Mouse (Mus musculus) c-Kit-positive CD71-positive TER-119-positive erythroid progenitor cells, embryonic 14.5 days (primary cell): Measurements from ENCODE around the gene Nampt.
"Not testable (repeated sequence)": the region's sequence is repeated elsewhere in the genome, so short reads cannot be mapped to it uniquely, and the experiment has no call there.

Experiments used
- DNase-seq: peaks from one replicate; pipeline ENCODE4 v3.0.0-alpha.2; 2013; ENCODE audit warnings: low spot score

Gene Nampt

GRCm38 (mm10) chr12:32841442-32841900 is 22.1 kb downstream of the Nampt start:
- no peak for DNase-seq

DNA sequence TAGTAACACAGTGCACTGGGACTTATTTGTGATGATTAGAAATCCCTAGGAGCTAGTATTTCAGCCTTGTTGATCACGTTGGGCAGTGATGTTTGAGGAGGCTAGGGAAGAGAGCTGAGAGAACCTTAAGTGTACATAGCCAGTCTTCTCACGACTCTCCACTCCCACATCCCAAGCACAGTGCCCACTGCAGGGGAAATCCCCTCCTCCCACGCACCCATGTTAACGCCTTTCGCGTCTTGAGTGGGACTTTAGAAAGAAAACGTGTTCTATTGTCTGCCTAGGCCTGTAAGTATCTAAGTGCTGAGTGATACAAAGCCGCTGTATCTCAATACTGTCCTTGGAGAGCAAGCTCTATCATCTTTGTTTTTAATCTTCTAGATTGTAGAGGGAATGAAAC is 27.0 kb downstream of the Nampt start:
- no peak for DNase-seq

DNA sequence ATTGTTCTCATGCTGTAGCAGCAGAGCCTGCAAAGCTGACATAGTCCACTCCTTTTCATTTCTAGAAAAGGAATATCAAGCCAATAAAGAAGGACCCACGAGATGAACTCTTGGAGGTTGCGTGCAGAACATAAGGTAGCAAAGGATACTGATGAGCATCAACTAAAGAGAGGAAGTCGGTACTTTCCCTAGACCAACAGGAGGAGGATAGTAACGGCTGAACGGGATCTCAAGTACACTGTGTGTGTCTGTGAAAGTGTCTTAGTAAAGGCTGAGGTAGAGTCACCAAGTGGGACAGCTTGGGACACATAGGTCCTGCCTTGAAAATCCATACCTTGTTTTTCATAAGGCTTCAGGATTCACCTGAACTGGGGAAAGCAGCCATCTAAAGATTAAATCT is 34.4 kb downstream of the Nampt start:
- DNase-seq: no peak

DNA sequence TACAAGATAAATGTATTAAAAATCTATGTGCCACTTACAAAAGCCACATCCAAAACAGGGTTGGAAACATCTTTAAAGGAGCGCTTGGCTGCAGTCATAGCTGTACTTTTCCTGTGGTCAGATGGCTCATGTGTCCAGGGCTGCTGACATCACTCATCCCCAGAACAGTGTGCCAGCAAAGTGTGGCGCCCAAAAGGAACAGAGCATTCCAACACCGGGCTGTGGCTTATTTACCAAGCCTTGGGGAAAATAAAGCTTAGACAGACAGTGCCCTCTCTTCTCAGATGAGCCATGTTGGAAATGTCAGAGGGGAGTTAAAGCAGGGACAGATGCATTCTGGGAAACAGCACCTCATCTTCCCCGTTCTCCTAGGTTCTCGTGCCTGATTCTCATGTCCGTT is 35.5 kb downstream of the Nampt start:
- no peak for DNase-seq

DNA sequence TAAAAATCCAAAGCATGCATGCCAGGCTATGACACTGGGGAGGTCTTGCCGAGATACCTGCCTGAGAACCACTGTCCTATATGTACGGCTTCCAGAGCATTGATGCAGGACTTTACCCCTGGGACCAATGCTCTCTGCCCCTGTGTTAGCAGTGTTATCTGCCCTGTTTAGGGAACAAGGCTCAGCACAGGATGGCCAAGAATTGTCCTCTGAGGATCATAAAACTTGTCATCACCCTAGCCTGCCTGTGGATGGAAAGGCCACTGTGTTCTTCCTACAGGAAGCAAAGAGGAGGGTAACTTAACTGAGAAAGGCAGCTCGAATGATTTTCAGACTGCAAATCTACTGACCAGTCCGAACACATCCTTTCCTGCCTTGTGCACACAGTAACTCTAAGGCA is 36.1 kb downstream of the Nampt start:
- no peak for DNase-seq

DNA sequence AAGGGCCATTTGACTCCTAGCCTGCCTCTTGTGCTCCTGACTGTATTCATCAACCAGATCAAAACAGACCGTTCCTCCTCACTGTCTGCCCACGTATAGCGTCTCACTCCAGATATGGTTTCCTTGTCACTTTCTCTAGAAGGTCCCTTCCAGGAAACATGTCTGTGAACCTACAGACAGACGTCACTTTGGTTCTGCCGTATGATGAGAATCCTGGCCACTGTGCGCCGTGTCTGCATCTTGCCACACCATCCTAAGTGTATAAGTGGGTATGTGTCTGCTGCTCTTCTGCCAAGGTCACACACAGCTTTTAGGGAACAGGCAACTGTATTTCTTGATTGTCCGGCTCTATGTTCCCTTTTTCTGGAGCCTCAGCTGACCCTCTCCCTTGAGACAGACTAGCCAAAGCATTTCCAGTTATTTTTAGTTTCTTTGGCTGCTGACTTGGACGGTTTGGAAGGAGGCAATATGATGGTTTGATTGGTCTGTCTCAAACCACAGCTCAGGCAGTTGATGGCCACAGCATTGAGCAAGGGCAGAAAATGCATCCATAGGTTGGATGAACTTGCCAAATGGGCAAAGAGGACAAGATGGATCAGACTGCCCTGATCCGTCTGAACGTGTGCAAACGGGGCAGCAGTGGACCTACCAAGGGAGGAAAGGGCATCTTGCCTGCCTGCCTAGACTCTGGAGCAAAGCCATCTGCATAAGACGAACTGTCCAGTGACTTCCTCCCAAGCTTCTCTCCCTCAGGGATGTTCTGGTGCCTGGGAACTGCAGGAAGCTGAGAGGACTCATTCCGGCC is 37.6 kb downstream of the Nampt start:
- no peak for DNase-seq

DNA sequence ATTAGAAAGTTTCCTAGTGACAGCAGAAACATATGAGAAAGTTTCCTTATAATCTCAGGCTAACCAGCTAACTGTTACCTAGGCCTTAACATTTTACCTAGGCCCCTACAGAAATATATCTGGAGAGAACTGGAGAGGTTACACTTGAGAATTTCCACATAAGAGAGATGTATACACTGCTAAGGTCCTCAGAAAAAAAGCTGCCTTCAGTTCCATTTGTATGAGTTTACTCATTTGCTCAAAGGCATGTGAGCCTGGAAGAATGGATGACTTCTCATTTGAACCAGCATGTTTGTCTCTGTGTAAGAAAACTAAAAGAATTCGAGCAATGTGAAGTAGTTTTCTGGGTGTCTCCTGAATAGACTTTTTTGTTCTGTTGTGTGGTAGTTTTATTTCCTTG is 39.1 kb downstream of the Nampt start:
- no peak for DNase-seq

GRCm38 (mm10) chr12:32860820-32861219 is 41.5 kb downstream of the Nampt start:
- no peak for DNase-seq

GRCm38 (mm10) chr12:32870815-32871214 is 51.5 kb downstream of the Nampt start:
- no peak for DNase-seq

DNA sequence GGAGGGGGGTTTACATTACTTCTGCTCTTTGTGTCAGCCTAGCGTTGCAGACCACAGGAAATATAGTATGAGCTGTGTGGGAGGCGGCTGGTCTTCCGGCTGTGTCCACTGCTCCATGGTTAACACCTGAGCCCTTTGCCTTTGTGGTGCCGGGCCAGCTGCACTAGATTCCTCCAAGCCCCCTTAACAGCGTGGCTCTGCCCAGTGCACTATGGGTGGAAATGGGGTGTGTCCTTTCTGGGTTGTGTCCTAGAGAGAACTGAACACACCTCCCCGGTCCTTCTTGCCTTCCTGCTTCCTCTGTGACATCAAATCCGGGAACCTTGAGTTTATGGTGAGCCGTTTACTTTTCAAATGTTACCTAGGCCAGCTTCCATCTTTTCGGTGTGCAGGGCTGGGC is 58.2 kb downstream of the Nampt start:
- DNase-seq: no peak

DNA sequence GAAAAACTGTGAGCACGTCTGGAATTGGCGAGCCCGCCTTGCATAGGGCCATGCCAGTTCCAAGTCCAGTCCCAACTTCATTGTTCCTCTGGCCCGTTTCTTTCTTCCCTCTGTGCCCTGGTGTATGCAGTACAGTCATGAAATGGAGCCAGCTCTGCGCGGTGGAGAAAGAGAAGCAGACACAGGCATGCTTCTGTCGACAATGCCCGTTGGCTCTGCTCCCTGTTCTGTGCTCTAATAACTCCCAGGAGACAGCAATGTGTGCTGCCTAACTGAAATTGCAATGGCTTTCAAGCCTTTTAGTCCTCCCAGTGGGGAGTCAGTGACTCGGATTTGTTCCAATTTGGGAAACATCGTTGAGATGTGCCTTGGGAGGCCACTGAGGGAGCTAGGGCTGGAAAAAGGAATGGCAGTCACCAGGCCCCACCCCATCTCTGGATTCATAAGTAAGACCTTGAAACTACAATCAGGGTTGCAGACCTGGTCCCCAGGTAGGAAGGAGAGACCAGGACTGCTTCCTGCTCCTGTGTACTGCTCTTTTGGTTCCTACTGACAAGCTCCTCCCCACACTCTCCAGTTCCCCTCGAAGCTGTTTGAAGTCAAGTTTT is 58.7 kb downstream of the Nampt start:
- no peak for DNase-seq

GRCm38 (mm10) chr12:32879371-32879770 is 60.0 kb downstream of the Nampt start:
- no peak for DNase-seq

GRCm38 (mm10) chr12:32884356-32884755 is 65.0 kb downstream of the Nampt start:
- DNase-seq: no peak

DNA sequence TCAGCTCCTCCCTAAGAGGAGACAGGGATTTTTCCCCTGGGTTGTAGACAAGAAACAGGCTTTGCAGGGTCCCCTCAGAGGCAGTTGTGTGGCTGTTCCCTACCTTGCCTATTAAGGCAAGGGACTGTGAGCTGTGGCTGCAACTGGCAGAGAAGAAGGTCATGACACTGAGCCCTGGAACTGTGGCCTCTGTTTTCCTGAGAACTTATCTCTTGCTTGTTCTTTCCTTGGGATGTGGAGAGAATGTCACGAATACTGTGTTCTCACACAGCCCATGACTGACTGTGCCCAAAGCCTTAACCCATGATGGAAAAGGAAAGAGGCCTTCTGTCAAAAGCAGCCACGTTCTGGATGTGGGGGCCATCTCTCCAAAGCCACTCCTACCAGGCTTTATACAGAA is 65.7 kb downstream of the Nampt start:
- no peak for DNase-seq

GRCm38 (mm10) chr12:32886353-32886752 is 67.0 kb downstream of the Nampt start:
- no peak for DNase-seq

DNA sequence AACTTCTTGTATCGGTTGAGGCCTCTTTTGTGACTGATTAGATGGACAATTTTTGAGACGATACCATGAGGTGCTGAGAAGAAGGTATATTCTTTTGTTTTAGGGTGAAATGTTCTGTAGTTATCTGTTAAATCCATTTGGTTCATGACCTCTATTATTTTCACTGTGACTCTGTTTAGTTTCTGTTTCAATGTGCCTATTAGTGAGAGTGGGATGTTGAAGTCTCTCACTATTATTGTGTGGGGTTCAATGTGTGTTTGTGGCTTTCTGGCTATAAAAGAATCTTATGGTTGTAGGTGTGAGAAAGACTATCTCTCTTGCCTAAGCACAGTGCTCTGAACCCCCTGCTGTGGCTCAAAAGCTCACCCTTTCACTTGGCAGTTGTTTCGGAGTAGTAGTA is 68.9 kb downstream of the Nampt start:
- DNase-seq: no peak

- DNase-seq: no peak
Observed at GRCm38 (mm10) chr12:32889846-32890245, 70.5 kb downstream of the Nampt start.

- no peak for DNase-seq
Observed at GRCm38 (mm10) chr12:32890455-32890854, 71.1 kb downstream of the Nampt start.

GRCm38 (mm10) chr12:32891271-32891670 is 71.9 kb downstream of the Nampt start:
- DNase-seq: not testable (repeated sequence)

DNA sequence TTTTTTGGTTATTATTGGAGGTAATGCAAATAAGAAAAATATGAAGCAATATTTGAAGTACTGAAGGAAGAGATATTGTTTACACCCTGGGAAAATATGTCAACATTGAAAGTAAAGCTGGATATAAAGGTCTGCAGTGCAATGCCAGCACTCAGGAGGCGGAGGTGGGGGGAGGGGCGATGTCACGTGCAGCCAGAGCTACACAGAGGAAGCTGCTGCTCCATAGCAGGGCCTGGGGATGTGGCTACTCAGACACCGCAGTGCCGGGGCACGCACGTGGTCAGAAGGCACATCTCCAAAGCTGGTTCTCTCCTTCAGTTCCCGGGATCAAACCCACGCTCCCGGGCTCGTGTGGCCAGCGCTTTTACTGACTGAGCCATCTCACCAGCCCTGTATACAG is 73.9 kb downstream of the Nampt start:
- DNase-seq: no peak

DNA sequence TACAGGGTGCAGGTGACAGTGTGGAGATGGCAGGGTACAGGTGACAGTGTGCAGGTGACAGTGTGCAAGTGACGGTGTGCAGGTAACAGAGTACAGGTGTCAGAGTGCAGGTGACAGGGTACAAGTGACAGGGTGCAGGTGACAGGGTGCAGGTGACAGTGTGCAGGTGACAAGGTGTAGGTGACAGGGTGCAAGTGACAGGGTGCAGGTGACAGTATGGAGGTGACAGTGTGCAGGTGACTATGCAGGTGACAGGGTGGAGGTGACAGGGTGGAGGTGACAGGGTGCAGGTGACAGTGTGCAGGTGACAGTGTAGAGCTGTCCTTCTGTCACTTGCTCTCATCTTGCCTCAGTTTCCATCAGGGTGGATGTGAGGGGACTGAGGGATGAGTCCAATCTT is 76.5 kb downstream of the Nampt start:
- no peak for DNase-seq

DNA sequence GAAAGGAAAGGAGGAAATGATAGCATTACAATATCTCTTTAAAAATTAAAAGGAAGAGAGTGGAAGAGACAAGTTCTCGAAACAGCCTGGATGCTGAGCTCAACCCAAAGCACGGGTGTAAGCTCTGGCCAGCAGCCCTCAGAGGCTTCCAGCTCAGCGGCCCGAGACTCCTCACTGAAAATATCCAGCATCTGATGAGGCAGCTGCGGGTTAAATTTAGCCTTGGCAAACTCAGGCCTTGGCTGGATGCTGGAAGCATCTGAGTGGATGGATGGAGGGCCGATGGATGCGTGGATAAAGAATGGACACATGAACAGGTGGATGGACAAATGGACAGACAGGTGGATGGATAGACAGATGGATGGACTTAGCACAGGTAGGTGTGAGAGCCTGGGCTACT is 77.2 kb downstream of the Nampt start:
- no peak for DNase-seq

- peak; percentile 64 for DNase-seq
Observed at GRCm38 (mm10) chr12:32897199-32898120, 78.1 kb downstream of the Nampt start.
